Mouse (Mus musculus) 416B (cell line): ENCODE measurements around the gene Kmo.
A peak's percentile ranks its signal among the peaks of the same experiment; 100 is the strongest.

Source experiments
- DNase-seq: peaks from one replicate; pipeline ENCODE4 v3.0.0; 2011; ENCODE audit warnings: low read depth

The Kmo gene

GRCm38 (mm10) chr1:175698293-175698692 is 78.1 kb downstream of the Kmo start, which contains the start of gene Wdr64:
TSS of gene Wdr64 (plus strand) at chr1:175698593.
- no peak for DNase-seq

- DNase-seq: no peak
These were observed 79.2 kb downstream of the Kmo start for GRCm38 (mm10) chr1:175699375-175699774.

- DNase-seq: peak; percentile 30
These were observed 79.6 kb downstream of the Kmo start for GRCm38 (mm10) chr1:175699796-175700195.

GRCm38 (mm10) chr1:175701145-175701544 is 81.0 kb downstream of the Kmo start:
- no peak for DNase-seq

- no peak for DNase-seq
These were observed 87.4 kb downstream of the Kmo start for GRCm38 (mm10) chr1:175707599-175707998.

GRCm38 (mm10) chr1:175708013-175708412 is 87.8 kb downstream of the Kmo start:
- no peak for DNase-seq
